Mouse (Mus musculus) embryonic facial prominence, embryonic 10.5 days (tissue): ENCODE data around the gene Tec. TPM values are rescaled to one million over a fixed set of nuclear protein-coding genes. Genes with fewer than 3 reads are reported as not detected.
A peak's percentile ranks its signal among the peaks of the same experiment; 100 is the strongest.
"Not testable (repeated sequence)": the region's sequence is repeated elsewhere in the genome, so short reads cannot be mapped to it uniquely, and the experiment has no call there.

Experiments used
- DNase-seq: peaks from one replicate; pipeline ENCODE4 v3.0.0-alpha.2; 2017; ENCODE audit warnings: low spot score
- H3K27ac ChIP-seq: fragments of 300-500 bp; sonication (generic); replicated peaks from 2 replicates; pipeline ENCODE4 v1.5.1; 2016; ENCODE audit warnings: mild to moderate bottlenecking
- H3K27me3 ChIP-seq: fragments of 300-500 bp; sonication (generic); replicated peaks from 2 replicates; pipeline ENCODE4 v1.6.1; 2016; ENCODE audit warnings: low read depth, mild to moderate bottlenecking; ENCODE audit not compliant: poor library complexity, severe bottlenecking
- H3K36me3 ChIP-seq: fragments of 300-500 bp; sonication (generic); replicated peaks from 2 replicates; pipeline ENCODE4 v1.6.1; 2016; ENCODE audit warnings: mild to moderate bottlenecking, moderate library complexity
- H3K4me1 ChIP-seq: fragments of 300-500 bp; sonication (generic); 2 replicates; pipeline ENCODE4 v1.6.1; 2016
- H3K4me3 ChIP-seq: fragments of 300-500 bp; sonication (generic); 2 replicates; pipeline ENCODE4 v1.5.1; 2016; ENCODE audit warnings: mild to moderate bottlenecking, moderate library complexity
- H3K9me3 ChIP-seq: fragments of 300-500 bp; sonication (generic); 2 replicates; pipeline ENCODE4 v1.6.1; 2016; ENCODE audit warnings: mild to moderate bottlenecking
- WGBS: fragments of 180-500 bp; shearing (Covaris S2); methylation state at CpG from one replicate; pipeline ENCODE4 v1.1.7; 2016; 5-methylcytosine and 5-hydroxymethylcytosine counted together
- polyA plus RNA-seq: library from polyadenylated mRNA; unstranded; fragments of >200 nt; fragmentation: Nextera tagmentation; extraction: Ambion mirVana; gene quantifications from 2 replicates; pipeline ENCODE4 v1.2.1, GENCODE M21; 2016

Tec gene
- polyA plus RNA-seq, 1 experiment from 2014 or later: 1.8 TPM

GRCm38 (mm10) chr5:72826445-72826844 is 41.8 kb downstream of the Tec start:
- WGBS: 90% methylated on average over 3 of the region's 3 CpGs
- H3K36me3 ChIP-seq: no peaks in the 10 kb centered on the region
- H3K4me1 ChIP-seq: peaks cover 4% of the 10 kb centered on the region; the same call in 1 of the 2 replicates
- H3K27ac ChIP-seq: no peak overlapping the region
- H3K4me3 ChIP-seq: no peak overlapping the region
- H3K9me3 ChIP-seq: no peaks in the 10 kb centered on the region
- DNase-seq: no peak
- no peaks in the 10 kb centered on the region for H3K27me3 ChIP-seq

- H3K27me3 ChIP-seq: no peaks in the 10 kb centered on the region
- WGBS: 80% methylated on average over 3 of the region's 3 CpGs
- no peak overlapping the region for H3K27ac ChIP-seq
- H3K9me3 ChIP-seq: no peaks in the 10 kb centered on the region
- H3K36me3 ChIP-seq: no peaks in the 10 kb centered on the region
- peaks cover 17% of the 10 kb centered on the region for H3K4me1 ChIP-seq
- no peak for DNase-seq
- H3K4me3 ChIP-seq: no peak overlapping the region
Measured at GRCm38 (mm10) chr5:72820651-72821050, 47.6 kb downstream of the Tec start.

- no peaks in the 10 kb centered on the region for H3K27me3 ChIP-seq
- H3K9me3 ChIP-seq: no peaks in the 10 kb centered on the region
- H3K4me1 ChIP-seq: peaks cover 17% of the 10 kb centered on the region
- WGBS: 84% methylated on average over 8 of the region's 8 CpGs
- no peak overlapping the region for H3K27ac ChIP-seq
- DNase-seq: no peak
- no peaks in the 10 kb centered on the region for H3K36me3 ChIP-seq
- no peak overlapping the region for H3K4me3 ChIP-seq
Measured at GRCm38 (mm10) chr5:72820036-72820640, 48.1 kb downstream of the Tec start.

- Histone ChIP-seq H3K36me3 (no peaks in the 10 kb centered on the region), H3K27me3 (no peaks in the 10 kb centered on the region), H3K9me3 (no peaks in the 10 kb centered on the region), H3K4me3 (no peak overlapping the region), H3K27ac (no peak overlapping the region), H3K4me1 (peaks cover 17% of the 10 kb centered on the region)
- WGBS: 87% methylated on average over 5 of the region's 5 CpGs
- DNase-seq: no peak
Measured at GRCm38 (mm10) chr5:72818513-72819180, 49.6 kb downstream of the Tec start.

- no peaks in the 10 kb centered on the region for H3K9me3 ChIP-seq
- WGBS: 59% methylated on average over 10 of the region's 10 CpGs
- no peak overlapping the region; the same call in 1 of the 2 replicates for H3K27ac ChIP-seq
- peaks cover 17% of the 10 kb centered on the region for H3K4me1 ChIP-seq
- H3K27me3 ChIP-seq: no peaks in the 10 kb centered on the region
- DNase-seq: no peak
- no peaks in the 10 kb centered on the region for H3K36me3 ChIP-seq
- H3K4me3 ChIP-seq: no peak overlapping the region
Measured at GRCm38 (mm10) chr5:72817523-72818091, 50.7 kb downstream of the Tec start.

GRCm38 (mm10) chr5:72816960-72817359 is 51.3 kb downstream of the Tec start:
- H3K4me3 ChIP-seq, H3K27me3 ChIP-seq, H3K36me3 ChIP-seq, H3K9me3 ChIP-seq: not testable (repeated sequence)
- peak; percentile 37 for DNase-seq
- 70% methylated on average over 7 of the region's 7 CpGs for WGBS
- H3K27ac ChIP-seq: peak overlapping the region; percentile 45; the same call in 1 of the 2 replicates
- peaks cover 17% of the 10 kb centered on the region for H3K4me1 ChIP-seq

- DNase-seq: no peak
- no peaks in the 10 kb centered on the region for H3K9me3 ChIP-seq
- no peaks in the 10 kb centered on the region for H3K27me3 ChIP-seq
- no peak overlapping the region for H3K4me3 ChIP-seq
- peak overlapping the region; percentile 45; the same call in 1 of the 2 replicates for H3K27ac ChIP-seq
- no peaks in the 10 kb centered on the region for H3K36me3 ChIP-seq
- H3K4me1 ChIP-seq: peaks cover 17% of the 10 kb centered on the region
- 41% methylated on average over 2 of the region's 2 CpGs for WGBS
Measured at GRCm38 (mm10) chr5:72816491-72816890, 51.8 kb downstream of the Tec start.

- peaks cover 17% of the 10 kb centered on the region for H3K4me1 ChIP-seq
- no peaks in the 10 kb centered on the region for H3K36me3 ChIP-seq
- 93% methylated on average over 1 of the region's 1 CpGs for WGBS
- DNase-seq: no peak
- no peaks in the 10 kb centered on the region for H3K9me3 ChIP-seq
- no peak overlapping the region for H3K4me3 ChIP-seq
- H3K27ac ChIP-seq: no peak overlapping the region; the same call in 1 of the 2 replicates
- no peaks in the 10 kb centered on the region for H3K27me3 ChIP-seq
Measured at GRCm38 (mm10) chr5:72816046-72816445, 52.2 kb downstream of the Tec start.

- Histone ChIP-seq H3K4me3 (no peak overlapping the region), H3K27ac (no peak overlapping the region), H3K36me3 (no peaks in the 10 kb centered on the region), H3K9me3 (no peaks in the 10 kb centered on the region), H3K27me3 (no peaks in the 10 kb centered on the region), H3K4me1 (peaks cover 17% of the 10 kb centered on the region)
- no peak for DNase-seq
- WGBS: 85% methylated on average over 6 of the region's 6 CpGs
Measured at GRCm38 (mm10) chr5:72815361-72815760, 52.9 kb downstream of the Tec start.

- 92% methylated on average over 5 of the region's 5 CpGs for WGBS
- Histone ChIP-seq H3K4me3 (no peak overlapping the region), H3K27me3 (no peaks in the 10 kb centered on the region), H3K36me3 (no peaks in the 10 kb centered on the region), H3K4me1 (peaks cover 21% of the 10 kb centered on the region), H3K27ac (no peak overlapping the region), H3K9me3 (no peaks in the 10 kb centered on the region)
- DNase-seq: no peak
Measured at GRCm38 (mm10) chr5:72814072-72814471, 54.2 kb downstream of the Tec start.

- Histone ChIP-seq H3K4me1 (peaks cover 33% of the 10 kb centered on the region), H3K27me3 (no peaks in the 10 kb centered on the region), H3K4me3 (no peak overlapping the region), H3K9me3 (no peaks in the 10 kb centered on the region), H3K36me3 (no peaks in the 10 kb centered on the region), H3K27ac (no peak overlapping the region)
- 49% methylated on average over 5 of the region's 5 CpGs for WGBS
- DNase-seq: no peak
Measured at GRCm38 (mm10) chr5:72812908-72813307, 55.4 kb downstream of the Tec start.

GRCm38 (mm10) chr5:72812328-72812727 is 56.0 kb downstream of the Tec start:
- Histone ChIP-seq H3K27me3 (no peaks in the 10 kb centered on the region), H3K4me1 (peaks cover 28% of the 10 kb centered on the region), H3K9me3 (no peaks in the 10 kb centered on the region), H3K27ac (no peak overlapping the region), H3K4me3 (no peak overlapping the region), H3K36me3 (no peaks in the 10 kb centered on the region)
- 88% methylated on average over 3 of the region's 3 CpGs for WGBS
- no peak for DNase-seq

- Histone ChIP-seq H3K4me1 (peaks cover 21% of the 10 kb centered on the region), H3K36me3 (no peaks in the 10 kb centered on the region), H3K4me3 (no peak overlapping the region), H3K27me3 (no peaks in the 10 kb centered on the region), H3K9me3 (no peaks in the 10 kb centered on the region), H3K27ac (no peak overlapping the region)
- no peak for DNase-seq
- WGBS: 83% methylated on average over 3 of the region's 3 CpGs
Measured at GRCm38 (mm10) chr5:72811397-72811796, 56.9 kb downstream of the Tec start.
